Mouse (Mus musculus) MEL (cell line): ENCODE measurements around the gene Asic3. TPM values are rescaled to one million over a fixed set of nuclear protein-coding genes. Genes with fewer than 3 reads are reported as not detected.
A peak's percentile ranks its signal among the peaks of the same experiment; 100 is the strongest.

ENCODE experiments used
- DNase-seq: peaks from one replicate; pipeline ENCODE4 v3.0.0; 2011; ENCODE audit warnings: low read depth, low spot score
- H3K27ac ChIP-seq: 2 replicates; pipeline ENCODE4 v1.5.1; 2012; ENCODE audit warnings: low read depth, mild to moderate bottlenecking, control low read depth, low read length, moderate library complexity; ENCODE audit not compliant: control insufficient read depth
- H3K27me3 ChIP-seq, 2 experiments: fragments of 150-350 bp in 1 of 2; sonication (generic) in 1 of 2; 2 replicates each; pipeline ENCODE4 v1.6.1; 2012; ENCODE audit warnings: low read length in 2 of 2, mild to moderate bottlenecking in 2 of 2, improper control_type of control experiment in 1 of 2, moderate library complexity in 1 of 2; ENCODE audit not compliant: insufficient read depth in 2 of 2, control insufficient read depth in 1 of 2
- H3K36me3 ChIP-seq, 2 experiments: 2 replicates each; pipeline ENCODE4 v1.6.1; 2012 to 2014; ENCODE audit warnings: low read length in 2 of 2, improper control_type of control experiment in 1 of 2, inconsistent platforms in 1 of 2, mild to moderate bottlenecking in 1 of 2; ENCODE audit not compliant: insufficient read depth in 2 of 2, control insufficient read depth in 1 of 2
- H3K4me1 ChIP-seq, 2 experiments: fragments of 150-350 bp in 1 of 2; sonication (generic) in 1 of 2; 2 replicates each; pipeline ENCODE4 v1.6.1; 2012; ENCODE audit warnings: low read length in 2 of 2, improper control_type of control experiment in 1 of 2, mild to moderate bottlenecking in 1 of 2; ENCODE audit not compliant: insufficient read depth in 2 of 2, control insufficient read depth in 1 of 2
- H3K4me3 ChIP-seq, 2 experiments: fragments of 150-350 bp in 1 of 2; sonication (generic) in 1 of 2; 2 replicates each; pipeline ENCODE4 v1.5.1; 2012; ENCODE audit warnings: low read depth in 2 of 2, low read length in 2 of 2, mild to moderate bottlenecking in 2 of 2, moderate library complexity in 2 of 2, control low read depth in 1 of 2, improper control_type of control experiment in 1 of 2; ENCODE audit not compliant: control insufficient read depth in 1 of 2, insufficient read depth in 1 of 2
- H3K79me2 ChIP-seq: 2 replicates; pipeline ENCODE4 v1.6.1; 2012; ENCODE audit warnings: mild to moderate bottlenecking, low read length, moderate library complexity; ENCODE audit not compliant: control insufficient read depth, poor library complexity, insufficient read depth
- H3K9ac ChIP-seq: 2 replicates; pipeline ENCODE4 v1.6.1; 2012; ENCODE audit warnings: low read depth, mild to moderate bottlenecking, control low read depth, low read length, moderate library complexity; ENCODE audit not compliant: control insufficient read depth, poor library complexity, severe bottlenecking
- H3K9me3 ChIP-seq: fragments of 150-350 bp; sonication (generic); replicated peaks from 2 replicates; pipeline ENCODE4 v1.6.1; 2012; ENCODE audit warnings: mild to moderate bottlenecking, low read length, improper control_type of control experiment, moderate library complexity; ENCODE audit not compliant: insufficient read depth
- BHLHE40 ChIP-seq: IDR thresholded peaks from 2 replicates; pipeline ENCODE4 v1.6.1; 2012; ENCODE audit warnings: low read depth, mild to moderate bottlenecking, inconsistent platforms, low read length, improper control_type of control experiment, borderline replicate concordance
- CHD2 ChIP-seq: IDR thresholded peaks from 2 replicates; pipeline ENCODE4 v1.6.1; 2011; ENCODE audit warnings: low read length, improper control_type of control experiment
- E2F4 ChIP-seq: IDR thresholded peaks from 2 replicates; pipeline ENCODE4 v1.6.1; 2011; ENCODE audit warnings: low read depth, low read length, improper control_type of control experiment, borderline replicate concordance
- ELF1 ChIP-seq: IDR thresholded peaks from 2 replicates; pipeline ENCODE4 v1.6.1; 2014; ENCODE audit warnings: low read depth, mild to moderate bottlenecking, inconsistent platforms, low read length, improper control_type of control experiment, moderate library complexity
- EP300 ChIP-seq, 2 experiments: IDR thresholded peaks; 2 replicates each; pipeline ENCODE4 v1.6.1; 2011; ENCODE audit warnings: improper control_type of control experiment in 2 of 2, low read length in 2 of 2, low read depth in 1 of 2, mild to moderate bottlenecking in 1 of 2
- GATA1 ChIP-seq: IDR thresholded peaks from 2 replicates; pipeline ENCODE4 v1.6.1; 2011; ENCODE audit warnings: low read depth, low read length, improper control_type of control experiment
- HCFC1 ChIP-seq: IDR thresholded peaks from 2 replicates; pipeline ENCODE4 v1.6.1; 2012; ENCODE audit warnings: low read depth, mild to moderate bottlenecking, inconsistent platforms, low read length, improper control_type of control experiment, moderate library complexity
- KAT2A ChIP-seq: conservative IDR thresholded peaks from 2 replicates; pipeline ENCODE4 v1.6.1; 2012; ENCODE audit warnings: low read depth, low read length, improper control_type of control experiment, inconsistent platforms
- MAZ ChIP-seq: IDR thresholded peaks from 2 replicates; pipeline ENCODE4 v1.6.1; 2012; ENCODE audit warnings: low read depth, mild to moderate bottlenecking, inconsistent platforms, low read length, improper control_type of control experiment
- MEF2A ChIP-seq: IDR thresholded peaks from 2 replicates; pipeline ENCODE4 v1.6.1; 2014; ENCODE audit warnings: low read depth, mild to moderate bottlenecking, inconsistent platforms, low read length, improper control_type of control experiment; ENCODE audit not compliant: poor library complexity, insufficient replicate concordance, severe bottlenecking; ENCODE audit errors: extremely low read depth
- MXI1 ChIP-seq: IDR thresholded peaks from 2 replicates; pipeline ENCODE4 v1.6.1; 2011; ENCODE audit warnings: mild to moderate bottlenecking, low read depth, low read length, improper control_type of control experiment
- NELFE ChIP-seq: IDR thresholded peaks from 2 replicates; pipeline ENCODE4 v1.6.1; 2011; ENCODE audit warnings: low read depth, low read length, improper control_type of control experiment
- RAD21 ChIP-seq: IDR thresholded peaks from 2 replicates; pipeline ENCODE4 v1.6.1; 2011; ENCODE audit warnings: mild to moderate bottlenecking, low read depth, low read length, improper control_type of control experiment
- RCOR1 ChIP-seq: IDR thresholded peaks from 2 replicates; pipeline ENCODE4 v1.6.1; 2012; ENCODE audit warnings: low read depth, mild to moderate bottlenecking, inconsistent platforms, low read length, improper control_type of control experiment
- SIN3A ChIP-seq: IDR thresholded peaks from 2 replicates; pipeline ENCODE4 v1.6.1; 2012; ENCODE audit warnings: low read length, improper control_type of control experiment, inconsistent platforms
- SMC3 ChIP-seq: IDR thresholded peaks from 2 replicates; pipeline ENCODE4 v1.6.1; 2011; ENCODE audit warnings: low read depth, low read length, improper control_type of control experiment
- TAL1 ChIP-seq: IDR thresholded peaks from 2 replicates; pipeline ENCODE4 v1.6.1; 2012; ENCODE audit warnings: mild to moderate bottlenecking, inconsistent platforms, low read length, moderate library complexity, mixed read lengths
- USF1 ChIP-seq: IDR thresholded peaks from 2 replicates; pipeline ENCODE4 v1.6.1; 2014; ENCODE audit warnings: low read depth, mild to moderate bottlenecking, inconsistent platforms, low read length, improper control_type of control experiment, moderate library complexity
- USF2 ChIP-seq, 2 experiments: IDR thresholded peaks; 2 replicates each; pipeline ENCODE4 v1.6.1; 2011 to 2012; ENCODE audit warnings: improper control_type of control experiment in 2 of 2, low read length in 2 of 2, borderline replicate concordance in 1 of 2, inconsistent platforms in 1 of 2, low read depth in 1 of 2, mild to moderate bottlenecking in 1 of 2; ENCODE audit not compliant: insufficient read depth in 1 of 2
- ZC3H11A ChIP-seq: IDR thresholded peaks from 2 replicates; pipeline ENCODE4 v1.6.1; 2012; ENCODE audit warnings: low read depth, mild to moderate bottlenecking, inconsistent platforms, low read length, improper control_type of control experiment
- ZKSCAN1 ChIP-seq: IDR thresholded peaks from 2 replicates; pipeline ENCODE4 v1.6.1; 2012; ENCODE audit warnings: low read depth, mild to moderate bottlenecking, inconsistent platforms, low read length, improper control_type of control experiment, moderate library complexity
- ZMIZ1 ChIP-seq: IDR thresholded peaks from 2 replicates; pipeline ENCODE4 v1.6.1; 2012; ENCODE audit warnings: low read depth, mild to moderate bottlenecking, inconsistent platforms, low read length, improper control_type of control experiment, moderate library complexity
- polyA plus RNA-seq, 2 experiments: library from polyadenylated mRNA; stranded (reverse) in 1 of 2; unstranded in 1 of 2; fragments of >175 nt in 1 of 2; fragments of >200 nt in 1 of 2; gene quantifications; 2 replicates each; pipeline versions ENCODE4 v1.2.1 to v1.2.4; 2012; ENCODE audit warnings: low replicate concordance in 2 of 2, low read depth in 1 of 2; ENCODE audit not compliant: insufficient read length in 2 of 2, insufficient read depth in 1 of 2, missing spikeins in 1 of 2
- total RNA-seq: library from RNA; depleted of rRNA; stranded (reverse); fragments of 300-350 nt; gene quantifications from 2 replicates; pipeline ENCODE4 v1.2.3, GENCODE M21; 2012

Gene Asic3
- total and polyA plus RNA-seq, 3 experiments: 0.04 to 0.35 TPM; not detected in 1

DNA sequence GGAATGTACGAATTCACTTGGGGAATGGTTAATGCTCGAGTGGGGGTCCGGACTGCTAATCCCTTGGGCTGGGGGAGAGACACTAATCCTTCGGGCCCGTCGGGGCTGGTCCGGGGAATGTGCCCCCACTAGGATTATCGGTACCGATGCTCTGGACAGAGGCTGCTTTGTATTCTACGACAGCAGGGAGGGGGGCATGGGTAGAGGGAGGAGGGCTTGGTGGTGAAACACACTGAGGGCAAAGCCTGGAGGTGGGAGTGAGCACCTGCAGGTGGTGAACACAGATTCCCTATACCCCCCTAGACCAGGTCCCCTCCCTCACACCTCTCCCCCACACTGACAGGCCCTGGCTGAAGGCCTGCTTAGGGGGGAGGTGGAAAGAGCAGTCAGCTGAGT lies 12.8 kb downstream of the Asic3 start:
- Histone ChIP-seq H3K4me1 (peaks cover 6 to 22% of the 10 kb centered on the region in 2 experiments), H3K79me2 (peaks cover 14% of the 10 kb centered on the region), H3K27me3 (no peaks in the 10 kb centered on the region), H3K9me3 (no peaks in the 10 kb centered on the region), H3K9ac (peak overlapping the region; percentile 85), H3K4me3 (peak overlapping the region; percentile 78 to 86), H3K27ac (no peak overlapping the region), H3K36me3 (peaks cover 2 to 17% of the 10 kb centered on the region in 2 experiments)
- TF ChIP-seq ELF1 (no peak), ZC3H11A (no peak), EP300 (IDR thresholded peaks at IDR 0.05; ENCODE audit: low read depth in 1 of 2, low read length in 2 of 2) (no peak), ZMIZ1 (no peak), MEF2A (no peak), SIN3A (no peak), TAL1 (no peak), USF2 (IDR thresholded peaks at IDR 0.05; ENCODE audit: borderline replicate concordance in 1 of 2, insufficient read depth in 1 of 2, low read depth in 1 of 2, low read length in 2 of 2) (no peak), NELFE (no peak), E2F4 (no peak), RAD21 (no peak), ZKSCAN1 (no peak), MAZ (no peak)
- DNase-seq: no peak

DNA sequence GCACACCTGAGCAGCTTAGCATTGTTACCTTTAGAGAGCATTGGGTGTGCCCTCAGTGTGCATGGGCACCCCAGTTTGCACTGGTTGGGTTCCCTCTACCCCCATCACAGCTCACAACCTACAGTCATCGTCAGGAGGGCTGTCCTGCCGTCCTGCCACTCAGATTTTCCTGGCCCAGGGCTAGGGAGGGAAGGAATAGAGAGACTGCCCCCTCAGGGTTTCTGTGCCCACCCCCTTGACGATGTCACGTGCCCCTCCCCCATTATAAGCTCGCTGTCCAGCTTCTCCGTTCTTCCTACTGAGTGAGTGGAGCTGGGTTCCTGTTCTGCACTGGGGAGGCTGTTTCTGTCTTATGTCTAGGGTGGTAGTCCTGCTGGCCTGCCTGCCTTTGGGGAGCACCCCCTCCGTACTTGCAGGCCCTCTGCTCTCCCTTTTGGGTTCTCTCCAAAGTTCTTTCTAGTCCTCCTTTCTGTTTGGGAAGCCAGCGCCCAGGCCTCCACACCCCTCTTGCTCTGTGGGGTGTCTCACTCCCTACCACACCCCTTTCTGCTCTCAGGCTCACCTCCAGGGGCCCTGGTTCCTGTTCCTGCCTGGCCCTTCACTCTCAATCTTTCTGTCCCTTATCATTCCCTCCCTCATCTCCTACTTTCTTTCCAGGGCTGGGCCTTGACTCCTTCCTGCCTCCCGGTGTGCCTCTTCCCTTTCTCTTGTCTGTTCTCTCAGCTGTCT lies 13.5 kb downstream of the Asic3 start:
- TF ChIP-seq SIN3A: no peak; the same call in none of the 2 replicates
- TF ChIP-seq SMC3: no peak
- 0 out of 2 replicates have a peak, but pooled peaks have one; percentile 13 for TF ChIP-seq CHD2
- TF ChIP-seq BHLHE40: peak; percentile 48; the same call in 1 of the 2 replicates
- 0 out of 2 replicates have a peak, but pooled peaks have one; percentile 11 for TF ChIP-seq HCFC1
- peak; percentile 69 for TF ChIP-seq MXI1
- no peak for TF ChIP-seq KAT2A
- peak; percentile 84 for TF ChIP-seq USF1
- TF ChIP-seq RCOR1: peak; percentile 52
- no peak for TF ChIP-seq GATA1
- TF ChIP-seq, all 39 proteins: peak for 6
- Histone ChIP-seq H3K4me1 (peaks cover 6 to 22% of the 10 kb centered on the region in 2 experiments), H3K27ac (no peak overlapping the region)

More for the DNA sequence above, 13.5 kb downstream of the Asic3 start:
- peak overlapping the region; percentile 15 for H3K9ac ChIP-seq
- no peaks in the 10 kb centered on the region for H3K9me3 ChIP-seq
- H3K27me3 ChIP-seq: no peaks in the 10 kb centered on the region
- peaks cover 2 to 17% of the 10 kb centered on the region in 2 experiments for H3K36me3 ChIP-seq
- H3K79me2 ChIP-seq: peaks cover 14% of the 10 kb centered on the region
- H3K4me3 ChIP-seq: peak overlapping the region; percentile 1 to 21; a peak in 1 of 4 replicates
- peak; percentile 72 for DNase-seq
